Mouse (Mus musculus) midbrain, embryonic 16.5 days (tissue): ENCODE measurements around the gene Asb2. TPM values are rescaled to one million over a fixed set of nuclear protein-coding genes. Genes with fewer than 3 reads are reported as not detected.
A peak's percentile ranks its signal among the peaks of the same experiment; 100 is the strongest.

ENCODE experiments used
- ATAC-seq: fragments of 200-750 bp; cut with Nextera tagmentation; 2 replicates; pipeline ENCODE4 v1.8.0; 2017; ENCODE audit warnings: moderate TSS enrichment
- H3K27ac ChIP-seq: fragments of 300-500 bp; sonication (generic); 2 replicates; pipeline ENCODE4 v1.5.1; 2014; ENCODE audit warnings: mild to moderate bottlenecking, low read length, mixed read lengths
- H3K27me3 ChIP-seq: fragments of 300-500 bp; sonication (generic); 2 replicates; pipeline ENCODE4 v1.6.1; 2014; ENCODE audit warnings: low read depth, low read length, mixed read lengths; ENCODE audit not compliant: control insufficient read depth, insufficient read depth
- H3K36me3 ChIP-seq: fragments of 300-500 bp; sonication (generic); 2 replicates; pipeline ENCODE4 v1.6.1; 2014; ENCODE audit warnings: mild to moderate bottlenecking, low read length, moderate library complexity, mixed read lengths; ENCODE audit not compliant: control insufficient read depth, insufficient read depth
- H3K4me1 ChIP-seq: fragments of 300-500 bp; sonication (generic); 2 replicates; pipeline ENCODE4 v1.6.1; 2014; ENCODE audit warnings: mild to moderate bottlenecking, low read length, mixed read lengths; ENCODE audit not compliant: control insufficient read depth, insufficient read depth
- H3K4me2 ChIP-seq: fragments of 300-500 bp; sonication (generic); 2 replicates; pipeline ENCODE4 v1.6.1; 2014; ENCODE audit warnings: mild to moderate bottlenecking, low read length, mixed read lengths
- H3K4me3 ChIP-seq: fragments of 300-500 bp; sonication (generic); 2 replicates; pipeline ENCODE4 v1.5.1; 2014; ENCODE audit warnings: low read depth, mild to moderate bottlenecking, low read length, moderate library complexity, mixed read lengths
- H3K9ac ChIP-seq: fragments of 300-500 bp; sonication (generic); 2 replicates; pipeline ENCODE4 v1.6.1; 2014; ENCODE audit warnings: low read depth, low read length, mixed read lengths
- H3K9me3 ChIP-seq: fragments of 300-500 bp; sonication (generic); replicated peaks from 2 replicates; pipeline ENCODE4 v1.6.1; 2014; ENCODE audit warnings: mild to moderate bottlenecking, low read length, mixed read lengths; ENCODE audit not compliant: control insufficient read depth, poor library complexity, severe bottlenecking
- WGBS: fragments of 180-500 bp; shearing (Covaris S2); extraction: QIAGEN DNeasy Blood & Tissue Kit; methylation state at CpG from one replicate; pipeline ENCODE4 v1.1.7; 2014; 5-methylcytosine and 5-hydroxymethylcytosine counted together
- polyA plus RNA-seq: library from polyadenylated mRNA; unstranded; fragments of >200 nt; fragmentation: Nextera tagmentation; extraction: Ambion mirVana; gene quantifications from 2 replicates; pipeline ENCODE4 v1.2.1, GENCODE M21; 2015

Asb2 gene
- polyA plus RNA-seq, 1 experiment from 2014 or later, result 0.82 TPM

GRCm38 (mm10) chr12:103367620-103368325 lies 12.0 kb upstream of the Asb2 start:
- ATAC-seq, result peak; percentile 75
- WGBS, result 16% methylated on average over 18 of the region's 18 CpGs

GRCm38 (mm10) chr12:103367171-103367570 lies 11.4 kb upstream of the Asb2 start:
- Histone ChIP-seq H3K27me3 (no peaks in the 10 kb centered on the region), H3K36me3 (no peaks in the 10 kb centered on the region), H3K4me1 (no peaks in the 10 kb centered on the region), H3K4me2 (no peak overlapping the region), H3K27ac (no peak overlapping the region), H3K9me3 (no peaks in the 10 kb centered on the region), H3K9ac (no peak overlapping the region), H3K4me3 (no peak overlapping the region)
- no peak for ATAC-seq
- 79% methylated on average over 2 of the region's 2 CpGs for WGBS

More at GRCm38 (mm10) chr12:103367620-103368325, 12.0 kb upstream of the Asb2 start:
- Histone ChIP-seq H3K4me2 (peak overlapping the region; percentile 0; the same call in 1 of the 2 replicates), H3K4me3 (no peak overlapping the region), H3K27me3 (no peaks in the 10 kb centered on the region), H3K27ac (no peak overlapping the region), H3K4me1 (no peaks in the 10 kb centered on the region), H3K9ac (no peak overlapping the region), H3K9me3 (no peaks in the 10 kb centered on the region), H3K36me3 (no peaks in the 10 kb centered on the region)

GRCm38 (mm10) chr12:103362336-103362735 lies 6.5 kb upstream of the Asb2 start:
- H3K4me2 ChIP-seq, result no peak overlapping the region
- no peaks in the 10 kb centered on the region for H3K27me3 ChIP-seq
- H3K4me1 ChIP-seq, result no peaks in the 10 kb centered on the region
- H3K9ac ChIP-seq, result no peak overlapping the region
- no peak overlapping the region for H3K4me3 ChIP-seq
- H3K27ac ChIP-seq, result no peak overlapping the region
- no peaks in the 10 kb centered on the region for H3K9me3 ChIP-seq
- 85% methylated on average over 3 of the region's 3 CpGs for WGBS
- H3K36me3 ChIP-seq, result no peaks in the 10 kb centered on the region
- no peak for ATAC-seq

GRCm38 (mm10) chr12:103361539-103362307 lies 5.9 kb upstream of the Asb2 start:
- H3K36me3 ChIP-seq, result no peaks in the 10 kb centered on the region
- no peak overlapping the region for H3K9ac ChIP-seq
- no peak overlapping the region for H3K4me2 ChIP-seq
- H3K27me3 ChIP-seq, result no peaks in the 10 kb centered on the region
- no peak overlapping the region for H3K4me3 ChIP-seq
- H3K9me3 ChIP-seq, result no peaks in the 10 kb centered on the region
- no peak overlapping the region for H3K27ac ChIP-seq
- 90% methylated on average over 17 of the region's 17 CpGs for WGBS
- no peaks in the 10 kb centered on the region for H3K4me1 ChIP-seq
- no peak for ATAC-seq

- no peaks in the 10 kb centered on the region for H3K4me1 ChIP-seq
- H3K27me3 ChIP-seq, result no peaks in the 10 kb centered on the region
- H3K9me3 ChIP-seq, result no peaks in the 10 kb centered on the region
- WGBS, result 86% methylated on average over 8 of the region's 8 CpGs
- H3K36me3 ChIP-seq, result no peaks in the 10 kb centered on the region
- no peak overlapping the region for H3K4me2 ChIP-seq
- H3K4me3 ChIP-seq, result no peak overlapping the region
- no peak for ATAC-seq
- H3K27ac ChIP-seq, result no peak overlapping the region
- no peak overlapping the region for H3K9ac ChIP-seq
These were observed 5.0 kb upstream of the Asb2 start for GRCm38 (mm10) chr12:103360812-103361211.

GRCm38 (mm10) chr12:103358951-103359801 lies 3.4 kb upstream of the Asb2 start:
- 57% methylated on average over 4 of the region's 4 CpGs for WGBS
- no peak overlapping the region for H3K4me3 ChIP-seq
- no peak overlapping the region for H3K4me2 ChIP-seq
- ATAC-seq, result no peak
- no peaks in the 10 kb centered on the region for H3K4me1 ChIP-seq
- H3K9ac ChIP-seq, result no peak overlapping the region
- H3K36me3 ChIP-seq, result no peaks in the 10 kb centered on the region
- H3K9me3 ChIP-seq, result no peaks in the 10 kb centered on the region
- H3K27ac ChIP-seq, result no peak overlapping the region
- no peaks in the 10 kb centered on the region for H3K27me3 ChIP-seq

- WGBS, result 79% methylated on average over 8 of the region's 8 CpGs
- no peak overlapping the region for H3K9ac ChIP-seq
- no peaks in the 10 kb centered on the region for H3K27me3 ChIP-seq
- no peak overlapping the region for H3K27ac ChIP-seq
- H3K36me3 ChIP-seq, result no peaks in the 10 kb centered on the region
- H3K9me3 ChIP-seq, result no peaks in the 10 kb centered on the region
- no peaks in the 10 kb centered on the region for H3K4me1 ChIP-seq
- ATAC-seq, result no peak
- no peak overlapping the region for H3K4me2 ChIP-seq
- no peak overlapping the region for H3K4me3 ChIP-seq
These were observed 2.4 kb upstream of the Asb2 start for GRCm38 (mm10) chr12:103358216-103358615.

- Histone ChIP-seq H3K27ac (no peak overlapping the region), H3K36me3 (no peaks in the 10 kb centered on the region), H3K9me3 (no peaks in the 10 kb centered on the region), H3K4me2 (no peak overlapping the region), H3K9ac (no peak overlapping the region), H3K4me3 (no peak overlapping the region), H3K27me3 (no peaks in the 10 kb centered on the region), H3K4me1 (no peaks in the 10 kb centered on the region)
- no peak for ATAC-seq
- whole genome bisulfite sequencing, result 98% methylated on average over 4 of the region's 4 CpGs
These were observed 581 bp upstream of the Asb2 start for GRCm38 (mm10) chr12:103356415-103356748.
